Mouse (Mus musculus): ENCODE results near the gene Satb2.

- TF ChIP-seq EP300 (IDR thresholded peaks at IDR 0.05) = no peak
- TF ChIP-seq CTCF (IDR thresholded peaks at IDR 0.05) = no peak
Observed at GRCm38 (mm10) chr1:56850446-56850845, 128.0 kb downstream of the Satb2 start.
